Mouse (Mus musculus) kidney, adult 2 months (tissue): ENCODE measurements around the gene Ciita.

ENCODE experiments used
- CTCF ChIP-seq: fragments of 200-500 bp; conservative IDR thresholded peaks from 2 replicates; pipeline ENCODE4 v1.5.1; 2011; ENCODE audit warnings: low read depth, mild to moderate bottlenecking, control low read depth, low read length, moderate library complexity, mixed read lengths; ENCODE audit not compliant: insufficient read depth, insufficient read length
- POLR2A ChIP-seq: fragments of 200-500 bp; IDR thresholded peaks from one replicate; pipeline ENCODE4 v1.6.1; 2011; ENCODE audit warnings: low read depth, low read length, control low read depth

- TF ChIP-seq CTCF (no peak), POLR2A (no peak)
Measured at GRCm38 (mm10) chr16:10536961-10537360, 57.1 kb downstream of the Ciita start.
